Mouse (Mus musculus) liver, adult 2 months (tissue): ENCODE measurements around the gene LTO1.

Experiments
- CTCF ChIP-seq: fragments of 200-500 bp; IDR thresholded peaks from 2 replicates; pipeline ENCODE4 v1.5.1; 2011; ENCODE audit warnings: low read depth, low read length, control low read depth
- POLR2A ChIP-seq: fragments of 200-500 bp; IDR thresholded peaks from 2 replicates; pipeline ENCODE4 v1.6.1; 2011; ENCODE audit warnings: low read length, control low read depth; ENCODE audit not compliant: insufficient read depth; ENCODE audit errors: extremely low read depth

DNA sequence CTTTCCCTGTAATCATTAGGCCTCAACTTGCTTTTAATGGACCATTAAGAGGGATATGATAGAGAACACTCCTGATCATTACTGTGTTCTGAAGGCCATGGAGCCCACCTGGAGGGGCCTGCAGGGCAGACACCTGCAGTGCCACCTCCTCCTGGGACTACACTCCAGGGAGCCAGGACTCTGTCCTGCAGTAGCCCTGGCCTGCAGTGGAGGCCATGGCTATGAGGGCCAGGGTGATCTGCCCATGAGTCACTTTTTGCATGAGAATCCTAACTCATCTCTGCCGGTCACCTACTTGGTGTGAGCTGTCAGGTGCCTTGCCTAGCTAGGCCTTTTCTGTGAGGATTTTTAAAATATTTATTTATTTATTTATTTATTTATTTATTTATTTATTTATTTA lies 36.5 kb upstream of the LTO1 start:
- TF ChIP-seq CTCF, result no peak
- no peak for TF ChIP-seq POLR2A
